In genomic region chr2:26641006-26641647, GRCm38 (mm10) we compare ENCODE assay signal across 15 mouse cellular contexts. TPM values are rescaled to one million over a fixed set of nuclear protein-coding genes. Genes with fewer than 3 reads are reported as not detected.
DNase-seq lines count a peak whose midpoint lies in the region; ATAC-seq and TF ChIP-seq lines count a peak whose summit lies in the region.
"Had no signal": no experiment of that assay in that cellular context is flagged by ENCODE, and none has a peak within 500 bp of the region (broad histone marks: within the 10 kb centered on the region; RNA-seq: fewer than 3 reads in every experiment).

No protein-coding gene starts in this region.

- ATAC-seq in forebrain, embryonic 16.5 days = no peak
- ATAC-seq in liver, embryonic 11.5 days (replicated peaks; ENCODE audit: low FRiP score) = no peak
- no peak for ATAC-seq in embryonic facial prominence, embryonic 15.5 days (ENCODE audit: insufficient number of reproducible peaks, low FRiP score, low TSS enrichment, low read depth)
- ATAC-seq: Patski had no signal

- H3K36me3 ChIP-seq in forebrain, embryonic 10.5 days (replicated peaks) = peaks cover 31% of the 10 kb centered on the region
- H3K36me3 ChIP-seq in forebrain, embryonic 16.5 days (ENCODE audit: control insufficient read depth, insufficient read depth) = peaks cover 11% of the 10 kb centered on the region; the same call in 1 of the 2 replicates
- H3K36me3 ChIP-seq in liver, embryonic 11.5 days (ENCODE audit: control insufficient read depth, insufficient read depth, low read length) = peaks cover 26% of the 10 kb centered on the region
- H3K36me3 ChIP-seq in embryonic facial prominence, embryonic 15.5 days = peaks cover 27% of the 10 kb centered on the region
- peaks cover 20% of the 10 kb centered on the region for H3K36me3 ChIP-seq in myocyte (ENCODE audit: control insufficient read depth, insufficient read depth)

- no peak overlapping the region for H3K4me3 ChIP-seq in forebrain, embryonic 10.5 days
- H3K4me3 ChIP-seq in forebrain, embryonic 16.5 days (replicated peaks; ENCODE audit: low read length) = no peak overlapping the region
- H3K4me3 ChIP-seq in liver, embryonic 11.5 days (ENCODE audit: low read depth, low read length) = no peak overlapping the region
- H3K4me3 ChIP-seq in embryonic facial prominence, embryonic 15.5 days (replicated peaks) = no peak overlapping the region
- H3K4me3 ChIP-seq in myocyte = no peak overlapping the region
- H3K4me3 ChIP-seq: layer of hippocampus, adult 2 months had no signal

- no peaks in the 10 kb centered on the region for H3K27me3 ChIP-seq in forebrain, embryonic 10.5 days (ENCODE audit: poor library complexity, severe bottlenecking)
- no peaks in the 10 kb centered on the region for H3K27me3 ChIP-seq in forebrain, embryonic 16.5 days (replicated peaks; ENCODE audit: control insufficient read depth, insufficient read depth, low read length)
- no peaks in the 10 kb centered on the region for H3K27me3 ChIP-seq in liver, embryonic 11.5 days (replicated peaks; ENCODE audit: control insufficient read depth, insufficient read depth, low read length)
- H3K27me3 ChIP-seq in embryonic facial prominence, embryonic 15.5 days = no peaks in the 10 kb centered on the region
- no peaks in the 10 kb centered on the region for H3K27me3 ChIP-seq in myocyte (ENCODE audit: control insufficient read depth, insufficient read depth, insufficient read length)
- H3K27me3 ChIP-seq: Patski had no signal

- H3K9me3 ChIP-seq in forebrain, embryonic 10.5 days = no peaks in the 10 kb centered on the region
- H3K9me3 ChIP-seq in forebrain, embryonic 16.5 days (ENCODE audit: control insufficient read depth, low read length) = no peaks in the 10 kb centered on the region
- no peaks in the 10 kb centered on the region for H3K9me3 ChIP-seq in liver, embryonic 11.5 days (ENCODE audit: control insufficient read depth, low read length)
- H3K9me3 ChIP-seq in embryonic facial prominence, embryonic 15.5 days (replicated peaks) = no peaks in the 10 kb centered on the region
- H3K9me3 ChIP-seq: midbrain, embryonic 10.5 days had no signal

- no peak overlapping the region for H3ac ChIP-seq in myocyte (ENCODE audit: control insufficient read depth, insufficient read length)

- DNase-seq in forebrain, embryonic 10.5 days (ENCODE audit: extremely low spot score, low spot score) = no peak
- DNase-seq in liver, embryonic 11.5 days (ENCODE audit: low spot score) = no peak
- no peak for DNase-seq in liver
- DNase-seq in urinary bladder, postnatal 10 days (ENCODE audit: low spot score) = no peak
- no peak for DNase-seq in kidney, adult 11 months
- DNase-seq: B cell, adult 2 months; cerebellum, adult 9-11 months had no signal

- 86% methylated on average over 7 of the region's 7 CpGs for WGBS in forebrain, embryonic 10.5 days
- WGBS in forebrain, embryonic 16.5 days = 80% methylated on average over 7 of the region's 7 CpGs
- 46% methylated on average over 7 of the region's 7 CpGs for WGBS in liver, embryonic 11.5 days
- 73% methylated on average over 7 of the region's 7 CpGs for WGBS in embryonic facial prominence, embryonic 15.5 days

- peak overlapping the region; percentile 93; the same call in 1 of the 2 replicates for H3K27ac ChIP-seq in forebrain, embryonic 10.5 days
- H3K27ac ChIP-seq in forebrain, embryonic 16.5 days (ENCODE audit: low read length) = no peak overlapping the region
- no peak overlapping the region for H3K27ac ChIP-seq in liver, embryonic 11.5 days (ENCODE audit: low read depth, low read length)
- H3K27ac ChIP-seq in embryonic facial prominence, embryonic 15.5 days (replicated peaks) = peak overlapping the region; percentile 94

- H3K9ac ChIP-seq in forebrain, embryonic 16.5 days (replicated peaks; ENCODE audit: low read depth, low read length) = no peak overlapping the region
- H3K9ac ChIP-seq in liver, embryonic 11.5 days (ENCODE audit: low read depth, low read length) = peak overlapping the region; percentile 100; the same call in 1 of the 2 replicates
- no peak overlapping the region for H3K9ac ChIP-seq in embryonic facial prominence, embryonic 15.5 days

- H3K79me2 ChIP-seq in myocyte (ENCODE audit: control insufficient read depth, insufficient read depth) = peaks cover 29% of the 10 kb centered on the region

- TF ChIP-seq POLR2A in myocyte (IDR thresholded peaks at IDR 0.05; ENCODE audit: insufficient read length, low read depth) = no peak

- peaks cover 32% of the 10 kb centered on the region for H3K4me1 ChIP-seq in forebrain, embryonic 10.5 days
- peaks cover 19% of the 10 kb centered on the region for H3K4me1 ChIP-seq in forebrain, embryonic 16.5 days (replicated peaks; ENCODE audit: control insufficient read depth, insufficient read depth, low read length)
- peaks cover 25% of the 10 kb centered on the region for H3K4me1 ChIP-seq in liver, embryonic 11.5 days (replicated peaks; ENCODE audit: control insufficient read depth, insufficient read depth, low read length)
- H3K4me1 ChIP-seq in embryonic facial prominence, embryonic 15.5 days = peaks cover 29% of the 10 kb centered on the region

- no peak overlapping the region for H3K4me2 ChIP-seq in forebrain, embryonic 16.5 days (ENCODE audit: low read length)
- no peak overlapping the region for H3K4me2 ChIP-seq in liver, embryonic 11.5 days
- no peak overlapping the region for H3K4me2 ChIP-seq in embryonic facial prominence, embryonic 15.5 days (replicated peaks)
- H3K4me2 ChIP-seq in myocyte (ENCODE audit: low read depth) = peak overlapping the region; percentile 70

TF ChIP-seq in myocyte, 11 proteins besides CTCF, POLR2A, EP300 and RAD21:
- TF ChIP-seq TCF3 (IDR thresholded peaks at IDR 0.05; ENCODE audit: insufficient read length, low read depth) (no peak), E2F4 (IDR thresholded peaks at IDR 0.05; ENCODE audit: insufficient read depth) (no peak), MYOG (IDR thresholded peaks at IDR 0.05; ENCODE audit: control insufficient read depth in 1 of 3, insufficient read depth in 1 of 3, insufficient read length in 2 of 3, low read depth in 2 of 3) (no peak), MYOD1 (IDR thresholded peaks at IDR 0.05; ENCODE audit: control insufficient read depth in 1 of 3, insufficient read length in 2 of 3, low read depth in 2 of 3) (no peak), REST (IDR thresholded peaks at IDR 0.05; ENCODE audit: insufficient read depth, insufficient read length) (no peak), USF1 (IDR thresholded peaks at IDR 0.05; ENCODE audit: low read depth) (no peak), POLR2AphosphoS2 (IDR thresholded peaks at IDR 0.05; ENCODE audit: insufficient read length, low read depth) (no peak), TCF12 (IDR thresholded peaks at IDR 0.05; ENCODE audit: insufficient read depth, poor library complexity, severe bottlenecking) (no peak), MAX (IDR thresholded peaks at IDR 0.05; ENCODE audit: low read depth) (no peak), CEBPB (IDR thresholded peaks at IDR 0.05; ENCODE audit: insufficient read depth, poor library complexity, severe bottlenecking) (no peak), SRF (IDR thresholded peaks at IDR 0.05; ENCODE audit: control insufficient read depth, insufficient read length, low read depth) (no peak)

RNA-seq across cellular contexts. Expression of gene Fam69b, which starts 12.9 kb away (rescaled TPM):
- polyA plus RNA-seq in forebrain, embryonic 10.5 days (2016; fragmentation: Nextera tagmentation; extraction: Ambion mirVana) = 44.1 and 49.4 TPM in 2 replicates
- 106 and 125 TPM in 2 replicates for polyA plus RNA-seq in forebrain, embryonic 16.5 days (2015; fragmentation: Nextera tagmentation; extraction: Ambion mirVana)
- polyA plus RNA-seq in liver, embryonic 11.5 days (2014; fragmentation: Nextera tagmentation; extraction: Ambion mirVana) = 10.5 and 11.1 TPM in 2 replicates
- 44.0 and 48.6 TPM in 2 replicates for polyA plus RNA-seq in embryonic facial prominence, embryonic 15.5 days (2015; fragmentation: Nextera tagmentation; extraction: Ambion mirVana)
- 2.6 TPM for polyA plus RNA-seq in myocyte (2012; fragmentation: generic; extraction: Trizol)

RNA-seq across cellular contexts. Expression of gene Lcn4, which starts 30.0 kb away (rescaled TPM):
- not detected in 2 replicates for polyA plus RNA-seq in forebrain, embryonic 10.5 days (2016; fragmentation: Nextera tagmentation; extraction: Ambion mirVana)
- polyA plus RNA-seq in forebrain, embryonic 16.5 days (2015; fragmentation: Nextera tagmentation; extraction: Ambion mirVana) = not detected in 2 replicates
- not detected in 2 replicates for polyA plus RNA-seq in liver, embryonic 11.5 days (2014; fragmentation: Nextera tagmentation; extraction: Ambion mirVana)
- polyA plus RNA-seq in embryonic facial prominence, embryonic 15.5 days (2015; fragmentation: Nextera tagmentation; extraction: Ambion mirVana) = not detected in 2 replicates
- polyA plus RNA-seq in myocyte (2012; fragmentation: generic; extraction: Trizol) = not detected
- polyA plus RNA-seq: hindbrain, embryonic 16.5 days; liver, adult 2 months; midbrain, embryonic 10.5 days; Patski had no signal

RNA-seq across cellular contexts. Expression of gene Agpat2, which starts 36.9 kb away (rescaled TPM):
- polyA plus RNA-seq in forebrain, embryonic 10.5 days (2016; fragmentation: Nextera tagmentation; extraction: Ambion mirVana) = 10.1 and 10.2 TPM in 2 replicates
- 3.7 and 4.0 TPM in 2 replicates for polyA plus RNA-seq in forebrain, embryonic 16.5 days (2015; fragmentation: Nextera tagmentation; extraction: Ambion mirVana)
- 36.1 and 40.1 TPM in 2 replicates for polyA plus RNA-seq in liver, embryonic 11.5 days (2014; fragmentation: Nextera tagmentation; extraction: Ambion mirVana)
- 31.7 and 32.2 TPM in 2 replicates for polyA plus RNA-seq in embryonic facial prominence, embryonic 15.5 days (2015; fragmentation: Nextera tagmentation; extraction: Ambion mirVana)
- 31.3 TPM for polyA plus RNA-seq in myocyte (2012; fragmentation: generic; extraction: Trizol)

RNA-seq across cellular contexts. Expression of gene Gm20532, which starts 54.7 kb away (rescaled TPM):
- polyA plus RNA-seq in forebrain, embryonic 10.5 days (2016; fragmentation: Nextera tagmentation; extraction: Ambion mirVana) = not detected in 2 replicates
- polyA plus RNA-seq in forebrain, embryonic 16.5 days (2015; fragmentation: Nextera tagmentation; extraction: Ambion mirVana) = not detected in 2 replicates
- polyA plus RNA-seq in liver, embryonic 11.5 days (2014; fragmentation: Nextera tagmentation; extraction: Ambion mirVana) = not detected in 2 replicates
- not detected in 2 replicates for polyA plus RNA-seq in embryonic facial prominence, embryonic 15.5 days (2015; fragmentation: Nextera tagmentation; extraction: Ambion mirVana)
- not detected for polyA plus RNA-seq in myocyte (2012; fragmentation: generic; extraction: Trizol)
- polyA plus RNA-seq: hindbrain, embryonic 16.5 days; liver, adult 2 months; midbrain, embryonic 10.5 days; Patski had no signal

Comparison
In these comparisons a context has a peak if more than half of its experiments do, and no peak if none do; other contexts are left out.
1. H3K27ac ChIP-seq: peak in forebrain, embryonic 10.5 days (single experiment) and embryonic facial prominence, embryonic 15.5 days (single experiment); none in forebrain, embryonic 16.5 days (single experiment) and liver, embryonic 11.5 days (single experiment).